Mouse (Mus musculus) ES-Bruce4 (cell line): ENCODE measurements around the gene Shisa8. TPM values are rescaled to one million over a fixed set of nuclear protein-coding genes. Genes with fewer than 3 reads are reported as not detected.

Source experiments
- H3K27ac ChIP-seq: 2 replicates; pipeline ENCODE4 v1.5.1; 2012; ENCODE audit warnings: low read length, inconsistent platforms; ENCODE audit not compliant: insufficient read depth
- H3K27me3 ChIP-seq: 2 replicates; pipeline ENCODE4 v1.6.1; 2012; ENCODE audit warnings: mild to moderate bottlenecking, low read length, inconsistent platforms; ENCODE audit not compliant: control insufficient read depth, poor library complexity, insufficient read depth, severe bottlenecking
- H3K36me3 ChIP-seq: 2 replicates; pipeline ENCODE4 v1.6.1; 2012; ENCODE audit warnings: inconsistent platforms, mild to moderate bottlenecking, low read length, moderate library complexity; ENCODE audit not compliant: control insufficient read depth, poor library complexity, insufficient read depth, severe bottlenecking
- H3K4me1 ChIP-seq: one replicate; pipeline ENCODE4 v1.8.1; 2011; ENCODE audit warnings: low read length; ENCODE audit not compliant: control insufficient read depth, insufficient read depth
- H3K4me3 ChIP-seq: 2 replicates; pipeline ENCODE4 v1.5.1; 2011; ENCODE audit warnings: low read depth, mild to moderate bottlenecking, low read length
- H3K9ac ChIP-seq: 2 replicates; pipeline ENCODE4 v1.6.1; 2012; ENCODE audit warnings: low read depth, mild to moderate bottlenecking, inconsistent platforms; ENCODE audit not compliant: poor library complexity, severe bottlenecking
- H3K9me3 ChIP-seq: replicated peaks from 2 replicates; pipeline ENCODE4 v1.6.1; 2012; ENCODE audit warnings: mild to moderate bottlenecking, low read length, inconsistent platforms; ENCODE audit not compliant: control insufficient read depth, poor library complexity, insufficient read depth, severe bottlenecking
- CTCF ChIP-seq: IDR thresholded peaks from one replicate; pipeline ENCODE4 v1.8.1; 2011; ENCODE audit warnings: low read depth, low read length
- EP300 ChIP-seq: IDR thresholded peaks from 2 replicates; pipeline ENCODE4 v1.6.1; 2011; ENCODE audit warnings: low read depth, low read length; ENCODE audit not compliant: insufficient read depth
- POLR2A ChIP-seq: IDR thresholded peaks from one replicate; pipeline ENCODE4 v1.8.1; 2011; ENCODE audit warnings: low read length; ENCODE audit not compliant: insufficient read depth
- polyA plus RNA-seq: library from polyadenylated mRNA; stranded (reverse); fragments of >200 nt; gene quantifications from 2 replicates; pipeline ENCODE4 v1.2.4, GENCODE M21; 2011; ENCODE audit warnings: low read depth; ENCODE audit not compliant: missing spikeins, insufficient read depth, insufficient read length

Gene Shisa8
- polyA plus RNA-seq, 1 experiment, result 7.4 TPM

DNA sequence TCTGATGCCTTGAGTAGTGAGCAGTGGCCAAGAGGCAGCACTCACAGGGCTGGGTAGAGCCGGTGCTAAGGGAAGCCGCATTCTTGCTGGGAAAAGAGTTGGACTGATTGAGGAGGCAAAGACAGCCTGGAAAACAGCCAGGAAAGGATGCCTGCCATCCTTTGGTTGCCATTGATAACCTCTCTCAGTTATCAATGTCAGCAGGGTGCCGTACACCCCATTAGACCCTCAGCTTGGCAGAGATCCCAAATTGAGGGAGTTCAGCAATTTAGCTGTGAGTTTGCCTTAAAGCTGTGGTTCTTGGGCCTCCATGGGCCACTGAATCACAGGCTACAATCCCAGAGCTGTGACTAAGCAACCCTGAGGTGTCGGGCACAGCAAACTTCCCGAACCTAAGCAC, 31.5 kb downstream of the Shisa8 start:
- H3K27me3 ChIP-seq, result no peaks in the 10 kb centered on the region
- H3K9me3 ChIP-seq, result peaks cover 12% of the 10 kb centered on the region
- no peak overlapping the region for H3K9ac ChIP-seq
- no peak overlapping the region for H3K4me3 ChIP-seq
- H3K36me3 ChIP-seq, result peaks cover 84% of the 10 kb centered on the region
- H3K4me1 ChIP-seq, result no peaks in the 10 kb centered on the region
- no peak overlapping the region for H3K27ac ChIP-seq
- no peak for TF ChIP-seq EP300
- no peak for TF ChIP-seq POLR2A
- no peak for TF ChIP-seq CTCF

DNA sequence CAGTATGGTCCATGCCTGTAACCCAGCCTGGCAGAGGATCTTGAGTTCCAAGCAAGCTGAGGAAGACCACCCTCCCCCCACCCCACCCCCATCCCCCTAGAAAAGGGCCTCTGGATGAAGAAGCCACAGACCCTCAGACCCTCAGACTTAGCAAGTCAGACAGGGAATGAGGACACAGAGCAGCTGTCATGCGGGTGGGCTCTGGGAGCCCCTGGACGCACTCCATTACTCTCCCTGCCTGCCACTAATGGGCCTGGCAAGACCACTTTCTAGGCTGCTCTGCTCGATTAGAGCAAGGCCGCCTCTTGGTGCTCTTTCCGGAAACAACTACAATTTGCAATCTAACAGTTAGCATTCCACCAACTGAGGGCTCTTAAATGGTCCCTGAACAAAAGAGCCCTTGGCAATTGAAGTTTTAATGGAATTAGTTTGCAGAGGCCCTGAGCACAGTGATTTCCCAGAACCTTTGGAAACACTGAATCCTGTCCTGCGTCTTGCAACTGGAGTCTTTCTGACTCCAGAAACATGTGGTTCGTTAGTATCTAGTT, 34.8 kb downstream of the Shisa8 start:
- H3K9me3 ChIP-seq, result peaks cover 12% of the 10 kb centered on the region
- no peaks in the 10 kb centered on the region for H3K27me3 ChIP-seq
- H3K9ac ChIP-seq, result no peak overlapping the region; the same call in 1 of the 2 replicates
- no peak for TF ChIP-seq POLR2A
- TF ChIP-seq CTCF, result no peak
- no peak for TF ChIP-seq EP300
- H3K4me1 ChIP-seq, result no peaks in the 10 kb centered on the region
- H3K36me3 ChIP-seq, result peaks cover 84% of the 10 kb centered on the region
- H3K4me3 ChIP-seq, result no peak overlapping the region
- H3K27ac ChIP-seq, result no peak overlapping the region

DNA sequence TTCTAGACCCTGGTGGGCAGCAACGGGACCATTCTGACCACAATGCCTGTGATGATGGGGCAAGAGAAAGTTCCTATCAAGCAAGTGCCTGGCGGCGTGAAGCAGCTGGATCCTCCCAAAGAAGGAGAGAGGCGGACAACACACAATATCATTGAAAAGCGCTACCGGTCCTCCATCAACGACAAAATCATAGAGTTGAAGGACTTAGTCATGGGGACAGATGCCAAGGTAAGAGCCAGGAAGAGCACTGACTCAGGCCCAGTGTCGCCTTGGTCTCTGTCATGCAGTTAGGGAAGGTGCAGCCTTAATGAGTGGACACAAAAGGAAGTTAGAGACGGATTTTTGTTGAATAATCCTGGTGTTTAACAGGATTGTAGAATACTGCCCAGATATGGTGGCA, 37.5 kb downstream of the Shisa8 start:
- H3K9ac ChIP-seq, result no peak overlapping the region
- H3K27ac ChIP-seq, result no peak overlapping the region
- H3K27me3 ChIP-seq, result no peaks in the 10 kb centered on the region
- H3K4me1 ChIP-seq, result no peaks in the 10 kb centered on the region
- TF ChIP-seq EP300 (no peak), CTCF (no peak), POLR2A (no peak)
- H3K36me3 ChIP-seq, result peaks cover 73% of the 10 kb centered on the region
- no peaks in the 10 kb centered on the region for H3K9me3 ChIP-seq
- H3K4me3 ChIP-seq, result no peak overlapping the region

DNA sequence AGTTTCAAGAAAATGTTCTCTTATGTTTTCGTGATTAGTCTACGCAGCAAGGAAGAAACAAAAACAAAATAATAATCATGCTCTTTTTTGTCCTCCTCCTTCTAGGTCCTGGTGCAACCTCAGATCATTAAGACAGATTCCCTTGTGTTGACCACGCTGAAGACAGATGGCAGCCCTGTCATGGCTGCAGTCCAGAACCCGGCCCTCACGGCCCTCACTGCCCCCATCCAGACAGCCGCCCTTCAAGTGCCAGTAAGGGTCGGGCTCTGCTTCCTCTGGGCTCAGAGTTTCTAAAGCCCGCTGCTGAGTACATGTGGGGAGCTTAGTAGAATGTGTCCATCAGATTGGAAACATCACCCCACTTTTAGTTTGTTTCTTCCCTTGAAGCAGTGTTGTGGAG, 40.0 kb downstream of the Shisa8 start:
- Histone ChIP-seq H3K27me3 (no peaks in the 10 kb centered on the region), H3K4me1 (no peaks in the 10 kb centered on the region), H3K36me3 (peaks cover 49% of the 10 kb centered on the region), H3K27ac (no peak overlapping the region), H3K9ac (no peak overlapping the region), H3K9me3 (no peaks in the 10 kb centered on the region), H3K4me3 (no peak overlapping the region)
- TF ChIP-seq POLR2A, result no peak
- TF ChIP-seq EP300, result no peak
- TF ChIP-seq CTCF, result no peak

DNA sequence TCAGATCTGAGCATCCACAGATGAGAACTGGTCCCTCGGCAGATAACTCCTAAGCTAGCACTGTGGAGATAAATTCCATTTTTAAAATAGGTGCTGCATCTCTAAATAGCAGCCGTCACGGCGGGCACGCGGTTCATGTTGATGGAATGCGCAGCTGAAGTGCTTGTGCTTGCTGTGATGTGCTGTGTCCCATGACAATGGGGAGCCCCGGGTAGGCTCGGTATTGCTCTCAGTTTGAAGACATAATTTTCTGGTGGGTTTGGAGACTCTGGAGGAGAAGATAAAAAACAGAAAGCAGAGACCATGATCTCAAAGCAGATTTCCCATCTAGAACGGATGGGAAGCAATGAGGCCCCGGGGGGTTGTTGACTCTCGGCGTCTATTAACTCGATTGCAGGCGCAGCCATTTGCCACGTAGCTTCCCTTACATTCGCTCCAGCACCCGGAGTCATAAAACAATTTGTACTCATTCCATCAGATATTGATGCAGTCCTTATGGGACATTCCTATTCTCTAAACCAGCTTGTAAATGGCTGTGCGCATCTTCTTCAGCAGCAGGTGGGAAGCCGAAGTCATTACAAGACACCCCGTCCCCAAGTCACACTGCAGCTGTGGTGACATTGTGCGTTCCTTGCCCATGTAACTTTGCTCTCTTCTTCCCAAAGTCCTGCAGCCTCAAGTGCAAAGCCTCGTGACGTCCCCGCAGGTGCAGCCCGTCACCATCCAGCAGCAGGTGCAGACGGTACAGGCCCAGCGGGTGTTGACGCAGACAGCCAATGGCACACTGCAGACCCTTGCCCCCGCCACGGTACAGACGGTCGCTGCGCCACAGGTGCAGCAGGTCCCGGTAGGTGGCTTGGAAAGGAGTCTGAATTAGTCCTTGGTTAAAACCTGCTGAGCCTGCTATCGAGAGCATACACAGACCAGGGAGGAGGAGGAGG, 41.9 kb downstream of the Shisa8 start:
- TF ChIP-seq POLR2A, result no peak
- TF ChIP-seq CTCF, result no peak
- no peak for TF ChIP-seq EP300
- Histone ChIP-seq H3K9me3 (no peaks in the 10 kb centered on the region), H3K9ac (no peak overlapping the region), H3K27me3 (no peaks in the 10 kb centered on the region), H3K4me3 (no peak overlapping the region), H3K27ac (no peak overlapping the region), H3K4me1 (peaks cover 2% of the 10 kb centered on the region), H3K36me3 (peaks cover 32% of the 10 kb centered on the region)

DNA sequence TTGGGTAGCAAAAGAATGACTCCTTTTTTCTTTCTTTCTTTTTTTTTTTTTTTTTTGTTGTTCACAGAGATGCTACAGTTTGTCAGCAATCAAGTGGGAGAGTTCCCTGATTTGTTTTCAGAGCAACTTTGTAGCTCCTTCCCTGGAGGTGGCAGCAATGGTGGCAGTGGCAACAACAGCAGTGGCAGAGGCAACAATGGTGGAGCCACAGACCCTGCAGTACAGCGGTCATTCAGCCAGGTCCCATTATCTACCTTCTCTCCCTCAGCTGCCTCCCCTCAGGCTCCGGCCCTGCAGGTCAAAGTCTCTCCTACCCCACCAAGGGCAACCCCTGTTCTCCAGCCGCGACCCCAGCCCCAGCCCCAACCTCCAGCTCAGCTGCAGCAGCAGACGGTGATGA, 42.9 kb downstream of the Shisa8 start:
- Histone ChIP-seq H3K4me3 (no peak overlapping the region), H3K9ac (no peak overlapping the region), H3K9me3 (no peaks in the 10 kb centered on the region), H3K27me3 (no peaks in the 10 kb centered on the region), H3K4me1 (peaks cover 2% of the 10 kb centered on the region), H3K27ac (no peak overlapping the region), H3K36me3 (peaks cover 23% of the 10 kb centered on the region)
- TF ChIP-seq CTCF (no peak), POLR2A (no peak), EP300 (no peak)
